In genomic region chr2:93899397-93900380, GRCm38 (mm10) we compare ENCODE assay signal across 13 mouse cellular contexts. TPM values are rescaled to one million over a fixed set of nuclear protein-coding genes. Genes with fewer than 3 reads are reported as not detected.
DNase-seq lines count a peak whose midpoint lies in the region; ATAC-seq lines count a peak whose summit lies in the region.
"Had no signal": no experiment of that assay in that cellular context is flagged by ENCODE, and none has a peak within 500 bp of the region (broad histone marks: within the 10 kb centered on the region; RNA-seq: fewer than 3 reads in every experiment).

No protein-coding gene starts in this region.

- no peak overlapping the region for H3K4me3 ChIP-seq in kidney, embryonic 14.5 days (ENCODE audit: low read length)
- H3K4me3 ChIP-seq in forebrain, embryonic 13.5 days: no peak overlapping the region
- no peak overlapping the region for H3K4me3 ChIP-seq in midbrain, embryonic 14.5 days (replicated peaks; ENCODE audit: low read depth, low read length)
- H3K4me3 ChIP-seq: heart, embryonic 13.5 days; limb, embryonic 13.5 days; neural tube, embryonic 12.5 days had no signal

- H3K9me3 ChIP-seq in kidney, embryonic 14.5 days (ENCODE audit: control insufficient read depth, low read length): no peaks in the 10 kb centered on the region
- H3K9me3 ChIP-seq in forebrain, embryonic 13.5 days (replicated peaks): no peaks in the 10 kb centered on the region
- H3K9me3 ChIP-seq in midbrain, embryonic 14.5 days (ENCODE audit: control insufficient read depth, low read length): no peaks in the 10 kb centered on the region
- H3K9me3 ChIP-seq: heart, embryonic 13.5 days; limb, embryonic 13.5 days; neural tube, embryonic 12.5 days had no signal

- H3K4me1 ChIP-seq in kidney, embryonic 14.5 days (ENCODE audit: control insufficient read depth, insufficient read depth, low read length): no peaks in the 10 kb centered on the region
- H3K4me1 ChIP-seq in forebrain, embryonic 13.5 days: 0 out of 2 replicates have a peak, but pooled peaks cover 4% of the 10 kb centered on the region
- H3K4me1 ChIP-seq in midbrain, embryonic 14.5 days (ENCODE audit: control insufficient read depth, insufficient read depth, low read length): no peaks in the 10 kb centered on the region
- H3K4me1 ChIP-seq: limb, embryonic 13.5 days; neural tube, embryonic 12.5 days had no signal

- H3K9ac ChIP-seq in kidney, embryonic 14.5 days (ENCODE audit: low read depth, low read length): no peak overlapping the region
- no peak overlapping the region for H3K9ac ChIP-seq in forebrain, embryonic 13.5 days
- H3K9ac ChIP-seq in midbrain, embryonic 14.5 days (replicated peaks; ENCODE audit: low read length): no peak overlapping the region
- H3K9ac ChIP-seq: heart, embryonic 13.5 days; limb, embryonic 13.5 days; neural tube, embryonic 12.5 days had no signal

- H3K27ac ChIP-seq in kidney, embryonic 14.5 days (ENCODE audit: low read depth, low read length): no peak overlapping the region
- peak overlapping the region; percentile 68 for H3K27ac ChIP-seq in forebrain, embryonic 13.5 days
- H3K27ac ChIP-seq in midbrain, embryonic 14.5 days (replicated peaks; ENCODE audit: low read depth, low read length): no peak overlapping the region
- H3K27ac ChIP-seq: heart, embryonic 13.5 days; limb, embryonic 13.5 days; neural tube, embryonic 12.5 days had no signal

- H3K36me3 ChIP-seq in kidney, embryonic 14.5 days (ENCODE audit: control insufficient read depth, insufficient read depth, low read length): no peaks in the 10 kb centered on the region
- no peaks in the 10 kb centered on the region for H3K36me3 ChIP-seq in forebrain, embryonic 13.5 days (ENCODE audit: poor library complexity, severe bottlenecking)
- no peaks in the 10 kb centered on the region for H3K36me3 ChIP-seq in midbrain, embryonic 14.5 days (ENCODE audit: control insufficient read depth, insufficient read depth, low read length)
- H3K36me3 ChIP-seq: heart, embryonic 13.5 days; limb, embryonic 13.5 days; neural tube, embryonic 12.5 days had no signal

- DNase-seq in kidney, adult 18-20 months: no peak
- peak; percentile 32 for DNase-seq in right cerebral cortex, adult 18-20 months
- DNase-seq in right cerebral cortex, postnatal 14 days: no peak
- peak; percentile 62 for DNase-seq in retina, postnatal 1 day
- DNase-seq in midbrain, embryonic 14.5 days: no peak
- DNase-seq: cerebellum, adult 9-10 months; thymus, adult 2 months had no signal

- no peak overlapping the region for H3K4me2 ChIP-seq in kidney, embryonic 14.5 days (replicated peaks; ENCODE audit: low read depth, low read length)
- H3K4me2 ChIP-seq in forebrain, embryonic 13.5 days: no peak overlapping the region
- H3K4me2 ChIP-seq in midbrain, embryonic 14.5 days (ENCODE audit: low read length): no peak overlapping the region
- H3K4me2 ChIP-seq: heart, embryonic 13.5 days; limb, embryonic 13.5 days; neural tube, embryonic 12.5 days had no signal

- peak; percentile 72; the same call in 1 of the 2 replicates for ATAC-seq in kidney, embryonic 14.5 days (ENCODE audit: low FRiP score, low TSS enrichment)
- peak; percentile 65 for ATAC-seq in forebrain, embryonic 13.5 days
- ATAC-seq in granulocyte monocyte progenitor cell, adult 5-6 weeks (replicated peaks; ENCODE audit: poor library complexity, severe bottlenecking): no peak
- ATAC-seq in midbrain, embryonic 14.5 days (ENCODE audit: low FRiP score, low TSS enrichment): no peak

- no peaks in the 10 kb centered on the region for H3K27me3 ChIP-seq in kidney, embryonic 14.5 days (ENCODE audit: control insufficient read depth, insufficient read depth, low read length)
- H3K27me3 ChIP-seq in forebrain, embryonic 13.5 days: no peaks in the 10 kb centered on the region
- no peaks in the 10 kb centered on the region for H3K27me3 ChIP-seq in midbrain, embryonic 14.5 days (ENCODE audit: control insufficient read depth, insufficient read depth, low read length)
- H3K27me3 ChIP-seq: limb, embryonic 13.5 days; neural tube, embryonic 12.5 days had no signal

- WGBS in kidney, embryonic 14.5 days: 51% methylated on average over 16 of the region's 16 CpGs
- 46% methylated on average over 16 of the region's 16 CpGs for WGBS in forebrain, embryonic 13.5 days
- WGBS in midbrain, embryonic 14.5 days: 40% methylated on average over 16 of the region's 16 CpGs

RNA-seq across cellular contexts. Expression of gene Accsl, which starts 30.7 kb away (rescaled TPM):
- polyA plus RNA-seq in kidney, embryonic 14.5 days (2014; fragmentation: Nextera tagmentation; extraction: Ambion mirVana): not detected in 2 replicates
- 0.28 and 0.98 TPM in 2 replicates for polyA plus RNA-seq in forebrain, embryonic 13.5 days (2015; fragmentation: Nextera tagmentation; extraction: Ambion mirVana)
- total RNA-seq in granulocyte monocyte progenitor cell, adult 5-6 weeks (2014; fragmentation: Nextera tagmentation): not detected in 2 replicates
- not detected in 2 replicates for total RNA-seq in granulocyte monocyte progenitor cell, adult 5-6 weeks (2017)
- polyA plus RNA-seq in midbrain, embryonic 14.5 days (2014; fragmentation: Nextera tagmentation; extraction: Ambion mirVana): 0.18 and 0.19 TPM in 2 replicates
- polyA plus RNA-seq: heart, embryonic 13.5 days; limb, embryonic 13.5 days had no signal

RNA-seq across cellular contexts. Expression of gene Accs, which starts 49.9 kb away (rescaled TPM):
- 7.3 and 10.8 TPM in 2 replicates for polyA plus RNA-seq in kidney, embryonic 14.5 days (2014; fragmentation: Nextera tagmentation; extraction: Ambion mirVana)
- polyA plus RNA-seq in forebrain, embryonic 13.5 days (2015; fragmentation: Nextera tagmentation; extraction: Ambion mirVana): 8.1 and 10.1 TPM in 2 replicates
- total RNA-seq in granulocyte monocyte progenitor cell, adult 5-6 weeks (2014; fragmentation: Nextera tagmentation): 30.8 and 40.3 TPM in 2 replicates
- 16.1 and 21.2 TPM in 2 replicates for total RNA-seq in granulocyte monocyte progenitor cell, adult 5-6 weeks (2017)
- 4.9 and 5.6 TPM in 2 replicates for polyA plus RNA-seq in midbrain, embryonic 14.5 days (2014; fragmentation: Nextera tagmentation; extraction: Ambion mirVana)

RNA-seq across cellular contexts. Expression of gene Gm13889, which starts 57.3 kb away (rescaled TPM):
- polyA plus RNA-seq in kidney, embryonic 14.5 days (2014; fragmentation: Nextera tagmentation; extraction: Ambion mirVana): 12.0 and 12.4 TPM in 2 replicates
- 17.7 and 22.3 TPM in 2 replicates for polyA plus RNA-seq in forebrain, embryonic 13.5 days (2015; fragmentation: Nextera tagmentation; extraction: Ambion mirVana)
- total RNA-seq in granulocyte monocyte progenitor cell, adult 5-6 weeks (2014; fragmentation: Nextera tagmentation): not detected in 2 replicates
- not detected in 2 replicates for total RNA-seq in granulocyte monocyte progenitor cell, adult 5-6 weeks (2017)
- polyA plus RNA-seq in midbrain, embryonic 14.5 days (2014; fragmentation: Nextera tagmentation; extraction: Ambion mirVana): 6.2 TPM in 2 replicates

Comparison
In these comparisons a context has a peak if more than half of its experiments do, and no peak if none do; other contexts are left out.
1. DNase-seq: peak in right cerebral cortex, adult 18-20 months (single experiment) and retina, postnatal 1 day (single experiment); none in kidney, adult 18-20 months (single experiment), right cerebral cortex, postnatal 14 days (single experiment) and midbrain, embryonic 14.5 days (single experiment).
2. ATAC-seq: peak in kidney, embryonic 14.5 days (single experiment) and forebrain, embryonic 13.5 days (single experiment); none in granulocyte monocyte progenitor cell, adult 5-6 weeks (single experiment) and midbrain, embryonic 14.5 days (single experiment).